Mouse (Mus musculus) thymus, postnatal 4 days (tissue): ENCODE results near the gene Eif4g3.

Experiments
- DNase-seq: peaks from one replicate; pipeline ENCODE4 v3.0.0; 2021

Eif4g3 gene

DNA sequence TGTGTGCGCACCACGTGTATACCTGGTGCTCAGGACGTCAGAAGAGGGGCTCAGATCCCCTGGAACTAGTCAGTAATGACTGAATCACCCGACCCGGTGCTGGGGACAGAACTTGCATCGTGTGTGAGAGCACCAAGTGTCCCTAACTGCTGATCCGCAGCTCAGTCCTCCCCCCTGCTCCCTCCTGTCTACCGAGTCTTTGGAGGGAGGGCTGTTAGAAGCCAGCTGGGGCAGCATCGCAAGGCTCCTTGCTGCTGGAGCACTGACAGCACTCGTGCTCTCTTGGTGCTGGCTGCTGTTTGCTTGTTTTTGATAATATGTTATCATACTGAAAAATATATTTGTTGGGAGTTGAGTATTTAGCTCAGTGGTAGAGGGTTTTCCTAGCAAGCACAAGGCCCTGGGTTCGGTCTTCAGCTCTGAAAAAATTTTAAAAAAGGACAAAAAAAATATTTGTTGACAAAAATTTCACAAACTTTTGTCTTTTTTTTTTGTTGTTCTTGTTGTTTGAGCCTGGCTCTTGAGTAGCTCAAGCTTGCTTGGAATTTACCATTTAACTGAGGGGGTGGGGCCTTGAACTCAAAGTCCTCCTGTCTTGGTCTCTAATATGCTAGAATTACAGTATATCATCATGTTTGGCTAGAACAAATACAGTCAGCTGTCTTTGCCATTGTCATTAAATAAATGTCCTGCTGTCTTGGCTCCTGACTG is 72.2 kb downstream of the Eif4g3 start:
- DNase-seq = no peak

DNA sequence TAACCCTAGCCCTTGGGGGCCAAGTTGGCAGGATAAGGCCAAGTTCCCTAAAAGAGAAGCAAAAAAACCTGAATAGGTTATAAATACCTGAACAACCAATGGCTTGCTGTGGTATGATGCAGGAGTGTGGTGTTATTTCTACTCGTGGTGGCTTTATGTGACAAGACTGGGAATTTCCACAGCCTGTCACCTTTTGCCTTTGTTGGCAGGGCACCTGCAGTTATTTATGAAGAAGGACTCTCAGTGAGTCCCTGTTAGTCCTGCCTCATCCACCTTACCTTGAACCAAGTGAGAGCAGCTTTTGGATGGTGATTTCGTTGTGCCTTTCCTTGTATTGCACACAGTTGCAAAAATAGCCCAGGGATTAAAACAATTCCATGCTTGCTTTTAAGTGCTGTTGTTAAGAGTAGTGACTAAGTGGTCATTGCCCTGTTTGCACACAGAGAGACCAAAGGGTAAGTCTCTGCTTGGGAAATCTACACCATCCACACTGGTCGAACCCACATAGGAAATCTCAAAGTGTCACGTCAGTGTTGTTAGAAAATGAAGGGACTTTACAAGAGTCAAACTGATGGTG is 72.9 kb downstream of the Eif4g3 start:
- no peak for DNase-seq

DNA sequence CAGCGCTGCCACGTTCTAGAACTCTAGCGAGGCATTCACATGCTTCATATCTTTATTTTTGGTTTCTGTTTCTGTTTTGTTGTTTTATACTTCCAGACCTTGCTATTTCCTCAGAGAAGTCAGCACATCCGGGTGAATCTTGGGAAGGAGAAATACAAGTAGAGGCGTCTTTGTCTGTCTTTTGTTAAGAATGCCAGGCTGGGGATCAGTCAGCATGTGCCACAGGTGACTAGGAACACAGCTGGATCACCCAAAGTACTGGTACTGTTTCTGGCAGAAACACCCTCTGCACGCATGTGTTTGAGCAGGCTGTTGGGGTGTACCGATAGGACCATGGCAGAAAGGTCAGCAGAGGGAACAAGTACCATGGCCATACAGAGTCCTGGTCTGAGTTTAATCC is 73.6 kb downstream of the Eif4g3 start:
- no peak for DNase-seq

DNA sequence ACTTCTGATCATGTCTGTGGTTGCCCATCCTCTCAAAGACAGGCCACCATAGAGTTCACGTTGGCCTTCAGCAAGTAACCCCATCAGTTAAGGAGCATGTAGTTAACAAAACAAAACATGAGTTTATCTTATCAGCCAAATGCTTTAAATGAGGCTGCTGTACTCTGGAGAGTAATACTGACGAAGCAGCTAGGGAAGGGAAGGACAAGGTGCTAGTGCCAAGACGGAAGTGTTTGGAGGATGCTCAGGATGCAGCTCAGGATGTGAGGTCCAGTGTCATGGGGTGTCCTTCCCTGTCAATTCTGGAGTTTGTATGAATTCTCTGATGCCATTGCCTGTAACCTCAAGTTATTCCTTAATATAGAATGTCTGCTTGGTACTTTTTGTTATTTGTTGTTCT is 75.0 kb downstream of the Eif4g3 start:
- DNase-seq = no peak

DNA sequence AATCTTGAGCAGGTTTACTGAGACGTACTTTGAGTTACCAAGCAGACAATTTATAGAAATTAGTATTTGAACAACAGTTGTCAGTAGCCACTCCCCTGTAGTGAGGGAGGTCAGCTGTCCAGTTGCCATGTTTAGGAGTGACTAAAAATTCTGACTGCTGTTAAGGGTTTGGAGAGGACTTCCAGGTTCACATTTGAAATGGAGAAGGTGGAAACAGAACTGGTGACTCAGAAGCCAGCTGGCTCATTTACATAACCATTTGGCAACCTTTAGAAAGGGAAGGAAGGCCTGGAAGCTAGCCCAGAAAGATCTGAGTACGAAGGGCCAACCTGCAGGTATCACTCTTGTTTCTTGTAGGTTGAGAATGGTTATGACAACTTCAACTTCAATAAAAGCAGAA is 75.8 kb downstream of the Eif4g3 start:
- DNase-seq = no peak

DNA sequence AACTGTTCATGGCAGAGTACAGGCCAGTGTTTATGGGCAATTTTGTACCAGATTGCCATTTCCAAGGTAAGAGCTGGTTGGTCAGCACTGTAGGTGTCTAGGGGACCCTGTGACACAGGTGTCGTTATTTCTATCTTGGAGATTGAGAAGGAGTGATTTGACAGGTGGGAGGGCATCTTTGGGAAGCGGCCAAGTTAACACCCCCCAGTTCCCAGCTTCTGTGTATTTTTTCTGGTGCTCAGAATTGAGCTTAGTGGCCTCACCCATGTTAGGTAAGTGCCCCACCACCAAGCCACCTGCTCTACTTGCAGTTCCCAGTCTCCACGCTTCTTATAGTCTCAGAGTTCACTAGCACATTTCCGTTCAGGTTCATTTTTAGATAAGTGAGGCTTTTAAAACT is 76.5 kb downstream of the Eif4g3 start:
- DNase-seq = no peak

DNA sequence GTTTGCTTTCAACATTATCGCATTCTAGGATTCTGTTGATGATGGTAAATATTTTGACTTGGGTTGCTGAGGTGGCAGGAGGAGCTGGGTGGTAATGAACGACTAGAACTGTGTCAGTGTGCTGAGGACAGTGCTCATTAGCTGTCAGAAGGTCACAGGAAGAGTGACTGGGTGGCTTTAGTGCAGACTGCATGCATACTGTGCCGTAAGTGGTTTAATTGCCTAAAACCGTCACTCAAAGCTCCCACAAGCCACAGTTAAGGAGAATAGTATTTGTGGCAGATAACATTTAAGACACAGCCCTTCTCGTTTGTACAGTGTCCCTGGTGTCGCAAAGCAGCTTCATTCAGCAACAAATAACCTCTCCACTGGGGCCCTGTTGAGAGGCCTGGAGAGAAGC is 78.7 kb downstream of the Eif4g3 start:
- no peak for DNase-seq

DNA sequence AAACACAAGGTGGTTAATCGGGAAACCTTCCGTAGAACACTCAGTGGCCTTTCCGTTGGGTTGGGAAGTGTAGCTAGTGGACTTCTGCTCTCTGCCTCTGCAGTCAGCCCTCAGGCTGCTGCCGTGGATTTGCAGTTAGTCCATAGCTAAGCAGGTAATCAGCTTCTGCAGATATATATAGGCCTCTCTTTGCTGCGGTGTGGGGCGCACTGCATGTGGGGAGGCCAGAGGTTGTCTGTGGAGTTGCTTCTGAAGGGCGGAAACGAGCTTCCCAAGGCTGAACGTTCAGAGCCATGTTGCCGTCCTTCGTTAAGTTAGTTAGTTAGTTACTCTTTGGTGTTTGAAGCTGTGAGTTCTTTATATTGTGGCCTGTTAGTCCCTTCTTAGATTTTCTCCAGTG is 80.3 kb downstream of the Eif4g3 start:
- no peak for DNase-seq

DNA sequence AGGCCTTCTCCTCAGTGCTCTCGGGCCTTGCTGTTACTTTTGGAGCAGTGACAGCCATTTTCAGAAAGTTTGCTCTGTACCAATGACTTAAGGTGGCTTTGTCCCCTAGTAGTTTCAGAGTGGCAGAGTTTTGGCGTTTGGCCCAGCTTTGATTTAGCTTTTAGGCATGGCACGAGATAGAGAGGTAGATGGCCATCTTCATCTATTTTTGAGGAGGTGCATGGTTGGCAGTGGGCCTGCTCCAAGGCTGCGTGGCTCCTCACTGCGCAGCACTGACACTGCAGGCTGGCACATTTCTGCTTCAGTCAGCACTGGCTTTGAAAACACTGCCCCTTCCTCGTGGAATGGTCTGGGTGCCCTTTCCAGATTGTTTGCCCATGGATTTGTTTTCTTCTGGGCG is 80.7 kb downstream of the Eif4g3 start:
- DNase-seq = no peak

DNA sequence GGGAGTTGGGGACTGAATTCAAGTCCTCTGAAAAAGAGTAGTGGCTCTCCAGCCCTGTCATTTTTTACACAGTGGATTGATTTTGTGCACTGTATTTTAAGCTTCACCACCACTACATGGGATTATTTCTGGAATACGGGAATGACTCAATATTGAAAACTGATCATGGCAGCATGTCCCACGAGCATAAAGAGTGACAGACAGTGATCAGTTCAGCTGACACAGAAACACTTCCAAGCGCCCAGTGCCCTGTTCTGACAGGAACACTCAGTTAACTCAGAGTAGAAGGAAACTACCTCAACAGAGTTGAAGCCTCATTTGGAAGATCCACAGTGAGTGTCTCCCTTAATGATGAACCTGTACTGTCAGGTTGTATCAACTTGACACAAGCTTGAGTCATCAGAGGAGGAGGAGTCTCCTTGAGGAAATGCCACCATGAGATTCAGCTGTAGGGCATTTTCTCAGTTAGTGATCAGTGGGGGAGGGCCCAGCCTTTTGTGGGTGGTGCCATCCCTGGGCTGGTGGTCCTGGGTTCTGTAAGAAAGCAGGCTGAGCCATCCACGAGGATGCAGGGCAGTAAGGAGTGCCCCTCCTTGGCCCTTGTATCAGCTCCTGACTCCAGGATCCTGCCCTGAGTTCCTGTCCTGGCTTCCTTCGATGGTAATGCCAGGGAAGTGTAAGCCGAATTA is 82.2 kb downstream of the Eif4g3 start:
- no peak for DNase-seq

DNA sequence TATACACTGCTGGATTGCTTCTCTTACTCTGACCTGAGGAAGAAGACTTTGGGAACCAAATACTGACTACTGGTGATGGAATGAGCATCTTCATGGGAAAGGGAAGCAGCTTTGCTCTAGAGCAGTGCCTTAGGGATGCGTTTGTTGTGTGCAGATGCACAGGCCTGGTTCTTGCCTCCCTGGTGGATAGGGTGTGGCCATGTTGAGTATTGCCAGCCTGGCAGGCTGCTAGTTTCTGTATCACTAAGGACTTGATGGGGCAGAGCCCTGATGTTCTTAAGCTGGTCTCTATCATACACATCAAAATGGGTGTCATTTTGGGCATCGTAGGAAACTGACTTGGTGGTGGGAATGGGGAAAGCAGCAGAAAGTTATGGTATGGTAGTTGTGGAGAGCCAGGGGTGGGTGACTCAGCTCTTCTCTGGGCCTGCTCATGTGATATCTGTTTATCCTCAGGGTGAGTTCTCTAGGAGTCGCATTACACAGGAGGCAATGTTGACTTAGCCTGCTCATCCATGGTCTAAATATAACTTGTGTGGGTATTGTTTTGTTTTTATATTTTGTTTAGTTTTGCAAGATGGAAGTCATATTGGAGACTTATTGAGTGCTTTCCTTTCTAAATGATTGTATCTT is 85.0 kb downstream of the Eif4g3 start:
- DNase-seq = no peak

DNA sequence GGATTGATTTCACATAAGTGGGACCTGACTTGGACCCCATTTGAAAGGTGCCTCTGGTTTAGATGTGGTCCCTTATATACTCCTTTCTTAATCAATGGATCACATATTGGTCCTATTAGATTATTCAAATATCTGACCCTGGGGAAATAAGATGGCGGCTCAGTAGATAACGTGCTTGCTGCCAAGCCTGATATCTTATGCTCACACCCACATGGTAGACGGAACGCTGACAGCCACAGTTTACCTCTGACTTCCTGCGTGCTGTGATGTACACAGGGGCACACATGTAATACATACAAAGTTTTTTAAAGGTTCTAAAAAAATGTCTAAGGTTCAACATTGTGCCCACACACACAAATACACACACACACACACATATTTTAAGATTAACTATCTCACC is 86.4 kb downstream of the Eif4g3 start:
- no peak for DNase-seq

DNA sequence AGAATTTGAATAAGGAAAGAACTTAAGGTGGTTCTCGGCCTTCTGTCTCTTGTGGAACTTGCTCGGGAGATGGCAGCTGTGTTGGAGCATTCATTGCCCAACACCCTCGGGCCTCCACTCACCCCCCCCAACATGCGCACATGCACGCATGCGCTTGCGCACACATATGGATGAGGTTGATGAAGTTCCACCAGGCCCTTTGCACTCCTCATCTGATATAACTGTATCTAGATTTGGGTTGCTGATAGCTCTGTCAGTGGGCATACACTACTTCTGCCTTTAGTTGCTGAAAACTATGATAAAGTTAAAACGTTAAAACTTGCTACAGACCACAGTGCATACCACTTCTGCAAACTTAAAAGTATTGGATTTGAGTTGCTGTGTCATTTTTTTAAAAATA is 89.6 kb downstream of the Eif4g3 start:
- no peak for DNase-seq

DNA sequence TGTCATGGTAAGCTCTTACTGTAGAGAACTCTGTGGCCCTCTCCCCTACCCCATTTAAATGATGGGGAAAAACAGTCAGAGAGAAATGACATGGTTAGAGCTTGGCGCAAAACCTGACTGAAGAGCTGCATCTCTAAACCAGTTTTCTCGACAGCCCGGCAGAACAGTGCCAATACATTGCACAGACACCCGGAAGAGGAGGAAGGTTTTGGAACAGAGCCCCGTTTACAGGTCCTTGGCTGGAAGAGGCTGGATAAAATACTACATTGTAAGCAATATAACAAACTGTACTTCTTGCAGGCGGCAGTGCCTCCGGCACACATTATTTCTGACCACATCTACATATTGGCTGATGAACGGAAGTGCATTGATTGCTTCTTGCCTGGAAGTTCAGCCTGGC is 91.3 kb downstream of the Eif4g3 start:
- no peak for DNase-seq

DNA sequence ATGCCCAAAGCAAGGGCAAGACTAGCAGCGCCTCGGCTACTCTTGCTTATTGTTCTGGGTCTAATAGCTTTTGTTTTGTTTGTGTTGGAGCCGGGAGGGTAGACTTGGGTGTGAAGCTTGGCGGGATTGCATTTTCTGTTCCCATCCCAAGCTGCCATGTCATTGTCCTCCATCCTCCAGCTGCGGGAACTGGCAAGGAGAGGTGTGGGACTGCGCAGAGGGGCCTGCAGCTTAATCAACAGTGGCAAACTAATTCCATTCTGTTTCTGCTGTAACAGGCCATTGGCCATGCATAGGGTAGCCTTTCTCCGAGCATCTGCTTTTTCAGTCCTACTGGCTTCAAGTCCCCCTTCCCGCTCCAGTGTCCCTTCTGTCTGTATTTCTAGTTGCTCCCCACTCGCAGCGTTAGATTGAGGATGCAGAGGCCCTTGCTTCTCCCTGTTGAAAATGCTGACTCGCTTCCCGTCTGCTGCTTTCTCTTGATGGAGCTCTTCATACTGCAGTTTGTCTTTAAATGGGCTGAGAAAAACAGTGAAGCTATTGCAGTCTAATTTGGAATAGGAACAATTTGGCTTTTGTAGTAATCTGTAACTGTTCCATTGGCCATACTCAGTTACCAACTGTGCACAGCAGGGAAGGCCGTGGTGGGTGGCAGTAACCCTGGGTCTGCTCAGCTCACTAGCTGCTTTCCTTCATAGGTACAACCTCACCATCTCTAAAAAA is 92.2 kb downstream of the Eif4g3 start:
- DNase-seq = no peak

DNA sequence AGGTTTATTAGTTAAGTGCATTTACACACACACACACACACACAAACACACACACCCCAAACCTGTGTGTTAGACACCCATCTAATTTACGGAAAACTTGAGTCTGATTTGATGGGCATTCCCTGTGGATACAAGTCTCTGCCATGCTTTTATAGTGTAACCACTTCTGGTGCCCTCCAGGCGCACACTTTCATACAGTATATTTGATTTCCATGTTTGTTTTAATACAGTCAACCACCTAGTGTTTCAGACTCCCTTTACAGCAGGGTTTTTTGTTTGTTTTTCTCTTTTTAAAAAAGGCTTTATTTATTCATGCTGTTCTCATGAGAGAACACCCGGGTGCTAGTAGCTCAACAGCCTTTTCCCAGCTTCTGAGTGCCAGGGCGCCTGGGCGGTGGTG is 94.1 kb downstream of the Eif4g3 start:
- no peak for DNase-seq

DNA sequence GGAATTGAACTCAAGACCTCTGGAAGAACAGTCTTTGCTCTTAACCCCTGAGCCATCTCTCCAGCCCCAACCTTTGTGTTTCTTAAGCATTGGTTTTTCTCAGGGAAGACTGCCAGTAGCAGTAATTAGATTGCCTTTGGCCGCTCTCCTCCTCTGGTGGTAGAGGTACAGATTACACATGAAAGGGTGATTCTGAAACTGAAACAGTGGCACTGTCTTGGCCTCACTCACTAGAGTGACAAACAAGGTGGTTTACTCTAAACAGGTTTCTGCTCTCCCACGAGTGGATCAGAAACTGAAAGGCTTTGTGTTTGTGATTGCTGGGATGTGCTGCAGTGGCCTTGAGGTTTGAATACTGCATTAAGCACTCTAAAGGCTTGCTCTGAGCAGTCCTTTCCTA is 96.7 kb downstream of the Eif4g3 start:
- no peak for DNase-seq

DNA sequence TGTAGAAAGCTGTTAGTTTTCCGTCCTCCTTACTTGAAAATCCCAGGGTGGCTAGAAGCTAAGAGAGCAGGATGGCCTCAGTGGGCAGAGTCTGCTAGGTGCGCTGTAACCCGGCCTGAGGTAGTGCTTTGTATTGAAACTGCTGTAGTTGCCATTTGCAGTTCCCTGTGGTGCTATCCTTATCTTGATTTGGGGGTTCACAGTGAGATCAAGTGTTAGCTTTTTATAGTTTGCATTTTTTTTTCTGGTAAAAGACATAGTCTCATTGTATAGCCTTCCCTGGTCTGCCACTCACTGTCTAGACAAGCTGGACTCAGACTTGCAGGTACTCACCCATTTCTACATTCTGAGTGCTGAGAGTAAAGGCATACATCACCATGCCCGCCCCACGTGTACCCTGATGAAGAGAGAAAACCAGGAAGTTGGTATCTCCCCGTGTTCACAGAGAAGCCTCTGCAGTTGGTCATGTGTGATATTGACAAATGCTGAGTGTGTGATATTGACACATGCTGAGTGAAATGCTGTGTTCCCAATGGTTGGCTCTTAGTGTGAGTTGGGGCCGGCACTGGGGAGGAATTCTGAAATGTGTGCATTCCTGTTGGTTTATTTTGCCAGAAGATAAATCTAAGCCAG is 98.9 kb downstream of the Eif4g3 start:
- DNase-seq = no peak

DNA sequence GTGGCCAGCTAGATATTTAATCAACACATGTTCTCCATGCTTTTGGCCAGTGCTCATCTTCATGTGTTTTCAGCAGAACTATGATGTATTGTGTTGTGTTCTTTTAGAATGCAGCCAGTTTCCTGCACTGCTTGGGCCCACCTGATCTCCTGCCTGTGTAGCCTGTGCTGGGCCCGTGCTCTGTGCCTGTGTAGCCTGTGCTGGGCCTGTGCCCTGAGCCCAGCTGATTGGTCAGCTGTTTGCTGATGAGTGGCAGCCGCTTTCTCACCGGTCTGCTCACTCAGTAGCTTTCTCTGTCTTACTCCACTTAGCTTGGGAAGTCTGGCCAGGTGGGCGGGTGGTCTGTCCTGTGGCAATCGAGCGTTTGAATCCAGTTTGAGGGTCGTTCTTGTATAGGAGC is 107.6 kb downstream of the Eif4g3 start:
- no peak for DNase-seq

DNA sequence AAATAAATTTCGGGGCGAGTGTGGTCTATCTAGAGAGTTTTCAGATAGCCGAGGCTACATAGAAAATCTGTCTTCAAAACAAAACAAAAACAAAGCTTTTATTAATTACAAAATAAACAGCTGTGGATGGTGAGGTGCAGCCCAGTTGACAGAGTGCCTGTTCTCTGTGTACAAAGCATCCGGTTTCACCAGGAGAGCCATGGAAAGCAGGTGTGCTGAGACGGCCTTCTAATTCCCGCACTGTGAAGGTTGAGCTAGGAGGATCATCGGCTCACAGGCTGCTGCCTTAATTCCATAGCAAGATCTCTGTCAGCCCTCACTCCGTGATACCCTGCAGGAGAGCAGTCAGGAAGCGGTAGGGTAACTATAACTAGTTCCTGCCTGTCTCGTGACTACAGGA is 109.0 kb downstream of the Eif4g3 start:
- no peak for DNase-seq

DNA sequence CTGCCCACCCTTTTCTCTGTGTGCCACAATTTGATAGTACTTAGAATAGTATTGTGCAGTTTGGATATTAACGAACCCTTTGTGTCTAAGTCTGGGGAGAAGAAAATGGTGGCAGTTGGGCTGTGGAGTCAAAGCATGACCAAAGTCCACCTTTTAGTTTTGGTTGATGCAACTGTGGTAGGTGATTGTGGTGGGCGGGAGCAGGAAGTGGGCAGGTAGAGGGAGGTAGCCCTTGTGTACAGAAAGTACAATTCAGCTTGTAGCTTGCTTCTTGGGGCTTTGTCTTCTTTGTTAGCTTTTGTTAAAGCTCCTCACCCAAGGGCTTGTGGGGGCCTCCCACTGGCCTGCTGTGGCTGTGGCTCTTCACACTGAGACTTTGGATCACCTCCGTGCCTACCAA is 109.6 kb downstream of the Eif4g3 start:
- no peak for DNase-seq

DNA sequence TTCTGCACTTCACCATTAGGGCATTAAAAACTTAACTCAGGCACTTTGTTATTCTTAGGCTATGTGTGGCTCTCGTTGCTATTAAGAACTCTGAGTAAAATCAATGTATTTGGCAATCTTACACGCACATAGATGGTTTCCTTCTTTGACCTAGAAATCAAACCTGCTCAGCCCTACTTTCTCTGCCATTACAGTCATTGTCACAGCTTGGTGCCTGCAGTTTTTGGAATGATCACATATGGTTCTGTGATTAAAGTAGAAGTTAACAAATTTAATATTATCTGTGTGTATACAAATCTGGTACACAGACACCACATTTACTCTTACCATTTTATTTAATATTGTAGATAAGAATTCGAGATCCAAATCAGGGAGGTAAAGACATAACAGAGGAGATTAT is 112.1 kb downstream of the Eif4g3 start:
- no peak for DNase-seq
